Mouse (Mus musculus): ENCODE results near the gene Irf2bp2. TPM values are rescaled to one million over a fixed set of nuclear protein-coding genes. Genes with fewer than 3 reads are reported as not detected.

The Irf2bp2 gene
- polyA plus RNA-seq, 1 experiment from 2014 or later, result 9.0 TPM

GRCm38 (mm10) chr8:126616736-126617135 is 22.9 kb upstream of the Irf2bp2 start:
- H3K36me3 ChIP-seq, result no peaks in the 10 kb centered on the region
- ATAC-seq (ENCODE audit: low FRiP score), result no peak
- H3K4me3 ChIP-seq, result no peak overlapping the region
- H3K4me1 ChIP-seq (replicated peaks), result no peaks in the 10 kb centered on the region
- H3K27ac ChIP-seq, result no peak overlapping the region
- H3K9me3 ChIP-seq, result no peaks in the 10 kb centered on the region
- H3K27me3 ChIP-seq, result no peaks in the 10 kb centered on the region
- H3K4me2 ChIP-seq, result no peak overlapping the region
- H3K9ac ChIP-seq, result no peak overlapping the region
- 90% methylated on average over 5 of the region's 5 CpGs for WGBS

GRCm38 (mm10) chr8:126615765-126616164 is 22.0 kb upstream of the Irf2bp2 start:
- WGBS, result 60% methylated on average over 9 of the region's 9 CpGs
- no peak overlapping the region for H3K4me3 ChIP-seq

GRCm38 (mm10) chr8:126614740-126615132 is 20.9 kb upstream of the Irf2bp2 start:
- Histone ChIP-seq H3K9ac (no peak overlapping the region), H3K4me3 (no peak overlapping the region), H3K36me3 (no peaks in the 10 kb centered on the region), H3K9me3 (no peaks in the 10 kb centered on the region), H3K4me1 (replicated peaks) (no peaks in the 10 kb centered on the region; the same call in 1 of the 2 replicates), H3K4me2 (no peak overlapping the region), H3K27ac (no peak overlapping the region), H3K27me3 (no peaks in the 10 kb centered on the region)
- 84% methylated on average over 5 of the region's 5 CpGs for WGBS
- no peak for ATAC-seq (ENCODE audit: low FRiP score)

More at GRCm38 (mm10) chr8:126615765-126616164, 22.0 kb upstream of the Irf2bp2 start:
- H3K27me3 ChIP-seq, result no peaks in the 10 kb centered on the region
- H3K36me3 ChIP-seq, result no peaks in the 10 kb centered on the region
- no peak for ATAC-seq (ENCODE audit: low FRiP score)
- no peaks in the 10 kb centered on the region; the same call in 1 of the 2 replicates for H3K4me1 ChIP-seq (replicated peaks)
- H3K4me2 ChIP-seq, result no peak overlapping the region
- no peaks in the 10 kb centered on the region for H3K9me3 ChIP-seq
- no peak overlapping the region for H3K27ac ChIP-seq
- H3K9ac ChIP-seq, result no peak overlapping the region

- Histone ChIP-seq H3K9ac (no peak overlapping the region), H3K4me3 (no peak overlapping the region), H3K4me1 (replicated peaks) (no peaks in the 10 kb centered on the region; the same call in 1 of the 2 replicates), H3K36me3 (no peaks in the 10 kb centered on the region), H3K27me3 (0 out of 2 replicates have a peak, but pooled peaks cover 3% of the 10 kb centered on the region), H3K4me2 (no peak overlapping the region), H3K9me3 (no peaks in the 10 kb centered on the region), H3K27ac (no peak overlapping the region)
- 89% methylated on average over 8 of the region's 8 CpGs for WGBS
- no peak for ATAC-seq (ENCODE audit: low FRiP score)
Observed at GRCm38 (mm10) chr8:126614062-126614739, 20.4 kb upstream of the Irf2bp2 start.

GRCm38 (mm10) chr8:126613143-126613542 is 19.4 kb upstream of the Irf2bp2 start:
- 64% methylated on average over 5 of the region's 5 CpGs for WGBS
- H3K4me2 ChIP-seq, result no peak overlapping the region
- no peak overlapping the region for H3K9ac ChIP-seq
- no peak overlapping the region for H3K4me3 ChIP-seq
- 0 out of 2 replicates have a peak, but pooled peaks cover 3% of the 10 kb centered on the region for H3K27me3 ChIP-seq
- ATAC-seq (ENCODE audit: low FRiP score), result no peak
- no peaks in the 10 kb centered on the region for H3K36me3 ChIP-seq
- H3K9me3 ChIP-seq, result no peaks in the 10 kb centered on the region
- peaks cover 6% of the 10 kb centered on the region for H3K4me1 ChIP-seq (replicated peaks)
- H3K27ac ChIP-seq, result no peak overlapping the region

- H3K4me2 ChIP-seq, result no peak overlapping the region
- WGBS, result 85% methylated on average over 3 of the region's 3 CpGs
- no peak overlapping the region for H3K4me3 ChIP-seq
- H3K27me3 ChIP-seq, result 0 out of 2 replicates have a peak, but pooled peaks cover 3% of the 10 kb centered on the region
- no peaks in the 10 kb centered on the region for H3K36me3 ChIP-seq
- H3K4me1 ChIP-seq (replicated peaks), result peaks cover 8% of the 10 kb centered on the region
- H3K9me3 ChIP-seq, result no peaks in the 10 kb centered on the region
- no peak overlapping the region for H3K27ac ChIP-seq
- H3K9ac ChIP-seq, result no peak overlapping the region
- no peak for ATAC-seq (ENCODE audit: low FRiP score)
Observed at GRCm38 (mm10) chr8:126612739-126613138, 19.0 kb upstream of the Irf2bp2 start.

- no peak overlapping the region for H3K9ac ChIP-seq
Observed at GRCm38 (mm10) chr8:126610713-126611112, 16.9 kb upstream of the Irf2bp2 start.

GRCm38 (mm10) chr8:126609556-126610263 is 15.9 kb upstream of the Irf2bp2 start:
- no peak overlapping the region for H3K9ac ChIP-seq
- no peaks in the 10 kb centered on the region for H3K36me3 ChIP-seq
- H3K4me3 ChIP-seq, result no peak overlapping the region
- WGBS, result 90% methylated on average over 11 of the region's 11 CpGs
- no peaks in the 10 kb centered on the region for H3K9me3 ChIP-seq
- 0 out of 2 replicates have a peak, but pooled peaks cover 3% of the 10 kb centered on the region for H3K27me3 ChIP-seq
- no peak overlapping the region for H3K27ac ChIP-seq
- H3K4me1 ChIP-seq (replicated peaks), result peaks cover 14% of the 10 kb centered on the region
- no peak for ATAC-seq (ENCODE audit: low FRiP score)
- H3K4me2 ChIP-seq, result no peak overlapping the region

More at GRCm38 (mm10) chr8:126610713-126611112, 16.9 kb upstream of the Irf2bp2 start:
- no peaks in the 10 kb centered on the region for H3K9me3 ChIP-seq
- WGBS, result 27% methylated on average over 3 of the region's 3 CpGs
- no peak overlapping the region for H3K4me3 ChIP-seq
- 0 out of 2 replicates have a peak, but pooled peaks cover 3% of the 10 kb centered on the region for H3K27me3 ChIP-seq
- no peaks in the 10 kb centered on the region for H3K36me3 ChIP-seq
- H3K4me2 ChIP-seq, result no peak overlapping the region
- no peak for ATAC-seq (ENCODE audit: low FRiP score)
- peaks cover 14% of the 10 kb centered on the region for H3K4me1 ChIP-seq (replicated peaks)
- H3K27ac ChIP-seq, result no peak overlapping the region

GRCm38 (mm10) chr8:126603241-126603947 is 9.6 kb upstream of the Irf2bp2 start:
- Histone ChIP-seq H3K4me1 (replicated peaks) (peaks cover 42% of the 10 kb centered on the region), H3K4me2 (no peak overlapping the region), H3K9ac (no peak overlapping the region), H3K9me3 (no peaks in the 10 kb centered on the region), H3K27me3 (no peaks in the 10 kb centered on the region), H3K27ac (peak overlapping the region; percentile 30; the same call in 1 of the 2 replicates), H3K36me3 (no peaks in the 10 kb centered on the region), H3K4me3 (no peak overlapping the region)
- no peak for ATAC-seq (ENCODE audit: low FRiP score)
- WGBS, result 47% methylated on average over 8 of the region's 8 CpGs

- no peaks in the 10 kb centered on the region for H3K9me3 ChIP-seq
- peaks cover 41% of the 10 kb centered on the region for H3K4me1 ChIP-seq (replicated peaks)
- H3K4me3 ChIP-seq, result no peak overlapping the region
- no peaks in the 10 kb centered on the region for H3K36me3 ChIP-seq
- H3K4me2 ChIP-seq, result no peak overlapping the region
- no peak overlapping the region for H3K27ac ChIP-seq
- WGBS, result 27% methylated on average over 8 of the region's 8 CpGs
- H3K9ac ChIP-seq, result 0 out of 2 replicates have a peak overlapping the region, but pooled peaks have one; percentile 20
- peak; percentile 46; the same call in 1 of the 2 replicates for ATAC-seq (ENCODE audit: low FRiP score)
- H3K27me3 ChIP-seq, result no peaks in the 10 kb centered on the region
Observed at GRCm38 (mm10) chr8:126602641-126603040, 8.9 kb upstream of the Irf2bp2 start.

GRCm38 (mm10) chr8:126601325-126601724 is 7.5 kb upstream of the Irf2bp2 start:
- H3K27me3 ChIP-seq, result no peaks in the 10 kb centered on the region
- H3K4me1 ChIP-seq (replicated peaks), result peaks cover 48% of the 10 kb centered on the region
- H3K4me2 ChIP-seq, result no peak overlapping the region
- H3K36me3 ChIP-seq, result no peaks in the 10 kb centered on the region
- 0 out of 2 replicates have a peak, but pooled peaks have one; percentile 43 for ATAC-seq (ENCODE audit: low FRiP score)
- 10% methylated on average over 5 of the region's 5 CpGs for WGBS
- H3K27ac ChIP-seq, result 0 out of 2 replicates have a peak overlapping the region, but pooled peaks have one; percentile 52
- H3K9me3 ChIP-seq, result no peaks in the 10 kb centered on the region
- H3K9ac ChIP-seq, result peak overlapping the region; percentile 43; the same call in 1 of the 2 replicates
- no peak overlapping the region for H3K4me3 ChIP-seq

GRCm38 (mm10) chr8:126600816-126601243 is 7.0 kb upstream of the Irf2bp2 start:
- WGBS, result 3% methylated on average over 7 of the region's 7 CpGs
- Histone ChIP-seq H3K9ac (no peak overlapping the region), H3K4me1 (replicated peaks) (peaks cover 53% of the 10 kb centered on the region)

More at GRCm38 (mm10) chr8:126600816-126601243, 7.0 kb upstream of the Irf2bp2 start:
- 0 out of 2 replicates have a peak overlapping the region, but pooled peaks have one; percentile 1 for H3K27ac ChIP-seq
- no peaks in the 10 kb centered on the region for H3K9me3 ChIP-seq
- no peaks in the 10 kb centered on the region for H3K36me3 ChIP-seq
- peak; percentile 55; the same call in 1 of the 2 replicates for ATAC-seq (ENCODE audit: low FRiP score)
- H3K4me2 ChIP-seq, result no peak overlapping the region
- no peak overlapping the region for H3K4me3 ChIP-seq
- H3K27me3 ChIP-seq, result no peaks in the 10 kb centered on the region

Measured in hindbrain, embryonic 13.5 days (tissue).